Mouse (Mus musculus) midbrain, embryonic 10.5 days (tissue): Measurements from ENCODE around the gene Rrp7a. TPM values are rescaled to one million over a fixed set of nuclear protein-coding genes. Genes with fewer than 3 reads are reported as not detected.

ENCODE experiments used
- DNase-seq: peaks from one replicate; pipeline ENCODE4 v3.0.0-alpha.2; 2017; ENCODE audit warnings: low spot score
- H3K27ac ChIP-seq: fragments of 300-500 bp; sonication (generic); replicated peaks from 2 replicates; pipeline ENCODE4 v1.5.1; 2016; ENCODE audit warnings: mild to moderate bottlenecking
- H3K27me3 ChIP-seq: fragments of 300-500 bp; sonication (generic); 2 replicates; pipeline ENCODE4 v1.6.1; 2016; ENCODE audit warnings: low read depth, mild to moderate bottlenecking; ENCODE audit not compliant: poor library complexity, severe bottlenecking
- H3K36me3 ChIP-seq: fragments of 300-500 bp; sonication (generic); 2 replicates; pipeline ENCODE4 v1.6.1; 2016; ENCODE audit warnings: mild to moderate bottlenecking, moderate library complexity
- H3K4me1 ChIP-seq: fragments of 300-500 bp; sonication (generic); 2 replicates; pipeline ENCODE4 v1.6.1; 2016
- H3K4me3 ChIP-seq: fragments of 300-500 bp; sonication (generic); 2 replicates; pipeline ENCODE4 v1.5.1; 2016; ENCODE audit warnings: mild to moderate bottlenecking, moderate library complexity
- H3K9me3 ChIP-seq: fragments of 300-500 bp; sonication (generic); replicated peaks from 2 replicates; pipeline ENCODE4 v1.6.1; 2016; ENCODE audit warnings: mild to moderate bottlenecking
- WGBS: fragments of 180-500 bp; shearing (Covaris S2); methylation state at CpG from one replicate; pipeline ENCODE4 v1.1.7; 2016; 5-methylcytosine and 5-hydroxymethylcytosine counted together
- polyA plus RNA-seq: library from polyadenylated mRNA; unstranded; fragments of >200 nt; fragmentation: Nextera tagmentation; extraction: Ambion mirVana; gene quantifications from 2 replicates; pipeline ENCODE4 v1.2.1, GENCODE M21; 2016

Gene Rrp7a
- polyA plus RNA-seq, 1 experiment from 2014 or later: 91.4 TPM

GRCm38 (mm10) chr15:83093687-83094086 lies 28.9 kb downstream of the Rrp7a start:
- 73% methylated on average over 2 of the region's 2 CpGs for WGBS

GRCm38 (mm10) chr15:83090874-83091273 lies 31.7 kb downstream of the Rrp7a start:
- WGBS: 52% methylated on average over 3 of the region's 3 CpGs
- Histone ChIP-seq H3K4me1 (peaks cover 22% of the 10 kb centered on the region), H3K27ac (no peak overlapping the region), H3K36me3 (no peaks in the 10 kb centered on the region), H3K4me3 (no peak overlapping the region), H3K9me3 (no peaks in the 10 kb centered on the region), H3K27me3 (peaks cover 54% of the 10 kb centered on the region)
- DNase-seq: no peak

More at GRCm38 (mm10) chr15:83093687-83094086, 28.9 kb downstream of the Rrp7a start:
- Histone ChIP-seq H3K27me3 (peaks cover 44% of the 10 kb centered on the region), H3K9me3 (no peaks in the 10 kb centered on the region), H3K4me3 (no peak overlapping the region), H3K4me1 (peaks cover 25% of the 10 kb centered on the region), H3K36me3 (no peaks in the 10 kb centered on the region), H3K27ac (no peak overlapping the region)
- DNase-seq: no peak

GRCm38 (mm10) chr15:83089429-83089605 lies 33.3 kb downstream of the Rrp7a start, which contains the start of gene Serhl:
TSS of gene Serhl (plus strand) at chr15:83089506.
- Histone ChIP-seq H3K27ac (no peak within 1 kb of the TSS), H3K9me3 (no peaks in the 10 kb centered on the region), H3K27me3 (peaks cover 56% of the 10 kb centered on the region), H3K4me3 (peak within 1 kb of the TSS; percentile 28), H3K4me1 (peaks cover 25% of the 10 kb centered on the region), H3K36me3 (no peaks in the 10 kb centered on the region)
- no peak for DNase-seq
- WGBS: 14% methylated on average over 7 of the region's 7 CpGs

DNA sequence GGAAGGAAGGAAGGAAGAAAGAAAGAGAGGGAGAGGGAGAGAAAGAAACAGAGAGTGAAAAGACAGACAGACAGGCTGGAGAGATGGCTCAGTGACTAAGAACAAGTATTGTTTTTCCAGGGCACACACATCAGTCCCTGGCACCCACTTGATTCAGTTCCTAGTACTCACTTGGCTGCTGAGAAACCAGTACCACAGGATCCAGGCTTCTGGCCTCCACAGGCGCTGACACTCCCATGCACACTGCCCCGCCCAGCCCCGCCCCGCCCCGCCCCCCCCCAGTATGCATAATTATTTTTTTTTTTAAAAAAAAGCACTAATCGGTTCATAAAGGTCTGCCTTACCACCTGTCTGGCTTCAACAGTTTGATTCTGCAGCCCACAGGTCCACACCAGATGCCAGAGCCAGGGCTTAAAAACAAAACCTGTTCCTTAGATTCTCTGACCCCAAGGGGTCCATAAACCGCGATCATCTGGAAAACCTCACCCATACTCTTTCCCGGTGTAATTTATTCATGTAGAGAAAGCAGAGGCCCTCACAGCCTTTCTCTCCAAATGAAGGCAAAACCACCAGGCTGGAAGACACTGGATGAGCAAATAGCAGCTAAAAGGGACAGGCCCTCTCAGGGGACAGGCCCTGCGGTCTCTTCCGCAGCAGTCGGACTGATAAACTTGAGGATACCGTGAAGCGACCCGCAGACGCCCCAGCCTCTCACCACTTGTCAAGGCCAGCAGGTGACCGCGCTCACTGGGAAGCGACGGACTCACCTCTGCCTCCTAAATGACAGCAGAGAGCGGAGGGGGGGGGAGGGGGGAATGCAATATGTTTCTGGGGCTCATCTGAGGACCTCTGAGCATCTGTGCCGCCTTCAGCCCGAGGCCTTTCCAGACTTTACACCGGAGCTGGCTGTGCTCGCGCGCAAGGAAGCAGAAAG lies 33.8 kb downstream of the Rrp7a start:
- H3K9me3 ChIP-seq: no peaks in the 10 kb centered on the region
- WGBS: 6% methylated on average over 27 of the region's 27 CpGs
- H3K36me3 ChIP-seq: no peaks in the 10 kb centered on the region
- no peak for DNase-seq
- H3K4me3 ChIP-seq: peak overlapping the region; percentile 28
- peaks cover 31% of the 10 kb centered on the region for H3K4me1 ChIP-seq
- no peak overlapping the region for H3K27ac ChIP-seq
- peaks cover 56% of the 10 kb centered on the region for H3K27me3 ChIP-seq

GRCm38 (mm10) chr15:83086636-83087328 lies 35.8 kb downstream of the Rrp7a start:
- Histone ChIP-seq H3K36me3 (no peaks in the 10 kb centered on the region), H3K4me3 (no peak overlapping the region), H3K4me1 (peaks cover 48% of the 10 kb centered on the region), H3K27ac (no peak overlapping the region), H3K27me3 (peaks cover 56% of the 10 kb centered on the region), H3K9me3 (no peaks in the 10 kb centered on the region)
- no peak for DNase-seq
- 87% methylated on average over 13 of the region's 13 CpGs for WGBS

DNA sequence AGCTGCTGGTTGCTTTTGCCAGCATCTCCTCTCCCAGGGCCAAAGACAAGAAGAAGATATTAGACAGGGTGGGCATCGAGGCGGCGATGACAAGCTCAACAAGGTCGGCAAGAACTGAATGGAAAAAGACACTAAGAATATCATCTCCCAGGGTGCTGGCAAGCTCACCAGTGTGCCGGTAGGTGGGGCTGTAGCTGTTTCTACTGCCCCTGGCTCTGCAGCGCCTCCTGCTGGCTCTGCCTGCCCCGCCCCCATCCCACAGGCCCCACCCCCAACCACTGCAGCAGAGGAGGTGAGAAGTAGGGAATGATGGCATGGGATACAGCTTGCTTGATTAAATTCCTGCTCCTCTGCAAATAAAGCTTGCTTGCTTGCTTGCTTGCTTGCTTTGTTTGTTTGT lies 36.7 kb downstream of the Rrp7a start:
- DNase-seq: peak; percentile 53
- WGBS: 33% methylated on average over 7 of the region's 7 CpGs
- Histone ChIP-seq H3K9me3 (no peaks in the 10 kb centered on the region), H3K4me3 (no peak overlapping the region), H3K4me1 (peaks cover 51% of the 10 kb centered on the region), H3K27me3 (peaks cover 53% of the 10 kb centered on the region), H3K27ac (no peak overlapping the region), H3K36me3 (no peaks in the 10 kb centered on the region)

GRCm38 (mm10) chr15:83084022-83084640 lies 38.5 kb downstream of the Rrp7a start:
- Histone ChIP-seq H3K4me1 (peaks cover 43% of the 10 kb centered on the region), H3K36me3 (no peaks in the 10 kb centered on the region), H3K4me3 (no peak overlapping the region), H3K27ac (no peak overlapping the region; the same call in 1 of the 2 replicates), H3K27me3 (peaks cover 35% of the 10 kb centered on the region), H3K9me3 (no peaks in the 10 kb centered on the region)
- DNase-seq: no peak
- WGBS: 72% methylated on average over 13 of the region's 13 CpGs

DNA sequence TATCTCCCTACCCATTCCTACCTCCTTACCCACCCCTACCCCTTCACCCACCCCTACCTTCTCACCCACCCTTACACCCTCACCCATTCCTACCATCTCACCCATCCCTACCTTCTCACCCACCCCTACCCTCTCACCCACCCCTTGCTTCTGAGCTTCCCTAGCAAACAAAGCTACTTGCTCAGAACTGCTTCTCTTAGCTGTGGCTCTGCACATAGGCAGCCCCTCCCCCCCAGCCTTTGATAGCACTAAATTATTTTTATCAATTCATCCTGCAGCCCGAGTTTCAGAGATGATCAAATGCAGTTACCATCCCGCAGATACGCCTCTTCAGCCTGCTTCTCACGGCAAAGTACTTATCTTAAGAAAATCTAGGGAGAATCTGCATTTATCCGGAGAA lies 39.1 kb downstream of the Rrp7a start:
- Histone ChIP-seq H3K27ac (peak overlapping the region; percentile 46; the same call in 1 of the 2 replicates), H3K4me3 (no peak overlapping the region), H3K4me1 (peaks cover 37% of the 10 kb centered on the region), H3K9me3 (no peaks in the 10 kb centered on the region), H3K27me3 (peaks cover 29% of the 10 kb centered on the region), H3K36me3 (no peaks in the 10 kb centered on the region)
- WGBS: 77% methylated on average over 5 of the region's 5 CpGs
- DNase-seq: no peak

- H3K4me1 ChIP-seq: peaks cover 13% of the 10 kb centered on the region
- 68% methylated on average over 27 of the region's 27 CpGs for WGBS
- no peak for DNase-seq
- H3K27ac ChIP-seq: no peak overlapping the region
- no peaks in the 10 kb centered on the region for H3K27me3 ChIP-seq
- H3K9me3 ChIP-seq: 0 out of 2 replicates have a peak, but pooled peaks cover 3% of the 10 kb centered on the region
- no peak overlapping the region for H3K4me3 ChIP-seq
- no peaks in the 10 kb centered on the region for H3K36me3 ChIP-seq
Observed at GRCm38 (mm10) chr15:83075607-83076525, 46.7 kb downstream of the Rrp7a start.

DNA sequence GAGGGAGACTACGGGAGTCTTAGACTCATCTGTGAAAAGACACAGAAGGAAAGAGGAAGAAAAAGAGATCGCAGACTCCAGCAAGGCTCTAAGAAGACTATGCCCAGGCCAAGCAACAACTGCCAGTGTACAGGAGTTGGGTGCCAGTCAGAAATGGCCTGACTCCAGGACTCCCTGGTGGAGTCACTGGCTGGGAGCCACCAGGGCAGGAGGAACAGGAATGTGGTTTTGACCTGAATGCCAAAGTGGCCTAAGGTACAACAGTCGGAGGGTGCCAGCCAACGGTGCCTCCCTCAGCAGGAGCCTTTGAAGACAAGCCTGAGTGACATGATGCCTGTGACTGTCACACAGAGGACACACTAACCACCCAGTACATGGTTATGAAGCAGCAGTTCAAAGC lies 48.4 kb downstream of the Rrp7a start:
- DNase-seq: no peak
- H3K27ac ChIP-seq: no peak overlapping the region
- H3K27me3 ChIP-seq: no peaks in the 10 kb centered on the region
- peaks cover 13% of the 10 kb centered on the region for H3K4me1 ChIP-seq
- no peaks in the 10 kb centered on the region for H3K36me3 ChIP-seq
- WGBS: 90% methylated on average over 4 of the region's 4 CpGs
- H3K9me3 ChIP-seq: 0 out of 2 replicates have a peak, but pooled peaks cover 3% of the 10 kb centered on the region
- no peak overlapping the region for H3K4me3 ChIP-seq

- Histone ChIP-seq H3K9me3 (0 out of 2 replicates have a peak, but pooled peaks cover 3% of the 10 kb centered on the region), H3K4me3 (no peak overlapping the region), H3K27ac (no peak overlapping the region), H3K27me3 (no peaks in the 10 kb centered on the region), H3K36me3 (no peaks in the 10 kb centered on the region), H3K4me1 (peaks cover 11% of the 10 kb centered on the region)
- 91% methylated on average over 5 of the region's 5 CpGs for WGBS
- DNase-seq: no peak
Observed at GRCm38 (mm10) chr15:83071752-83072151, 50.8 kb downstream of the Rrp7a start.

DNA sequence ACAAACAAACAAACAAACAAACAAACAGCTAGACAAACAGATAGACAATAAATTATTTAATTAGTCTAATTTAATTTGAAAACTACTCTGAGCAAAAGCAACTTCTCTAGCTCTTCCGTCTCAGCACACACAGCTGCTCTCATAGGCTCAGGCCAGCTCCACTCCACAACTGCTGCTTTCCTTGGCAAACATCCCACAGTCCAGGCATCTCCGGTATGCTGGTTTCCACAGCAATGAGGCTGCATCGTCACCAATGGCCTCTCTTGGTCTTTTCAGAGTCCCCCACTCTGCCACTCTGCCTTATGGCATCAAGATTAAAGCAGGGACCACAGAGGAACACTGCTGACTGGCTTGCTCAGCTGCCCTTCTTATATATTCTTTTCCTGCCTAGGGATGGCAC lies 51.7 kb downstream of the Rrp7a start:
- no peak for DNase-seq
- WGBS: 91% methylated on average over 3 of the region's 3 CpGs
- H3K4me3 ChIP-seq: no peak overlapping the region
- H3K27ac ChIP-seq: no peak overlapping the region
- H3K4me1 ChIP-seq: peaks cover 3% of the 10 kb centered on the region
- H3K27me3 ChIP-seq: no peaks in the 10 kb centered on the region
- no peaks in the 10 kb centered on the region for H3K36me3 ChIP-seq
- H3K9me3 ChIP-seq: 0 out of 2 replicates have a peak, but pooled peaks cover 3% of the 10 kb centered on the region
